Mouse (Mus musculus): ENCODE measurements around the gene Nrxn3.
A peak's percentile ranks its signal among the peaks of the same experiment; 100 is the strongest.

Nrxn3 gene

GRCm38 (mm10) chr12:89661219-89661618 is 938.5 kb downstream of the Nrxn3 start:
- no peak for DNase-seq (ENCODE audit: low read depth in 2 of 2, low spot score in 2 of 2)

DNA sequence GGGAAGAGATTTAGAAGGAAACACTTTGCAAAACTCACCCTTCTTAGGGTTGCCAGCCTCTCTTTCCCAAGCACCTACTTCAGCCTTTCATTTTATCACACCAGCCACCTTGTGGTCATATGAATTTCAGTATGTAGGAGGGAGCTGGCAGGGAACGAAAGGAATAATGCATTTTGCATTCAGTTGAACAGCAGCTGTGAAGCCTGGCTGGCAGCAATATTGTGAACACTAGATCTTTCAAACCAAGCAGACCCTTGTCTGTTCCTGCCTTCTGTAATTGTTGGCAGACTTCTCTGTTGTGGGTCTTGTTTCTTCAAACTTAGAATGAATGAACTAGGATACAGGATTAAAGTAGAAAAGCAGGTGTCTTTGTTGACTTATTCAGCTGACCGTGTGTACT is 946.2 kb downstream of the Nrxn3 start:
- DNase-seq (ENCODE audit: low read depth in 2 of 2, low spot score in 2 of 2) = no peak

DNA sequence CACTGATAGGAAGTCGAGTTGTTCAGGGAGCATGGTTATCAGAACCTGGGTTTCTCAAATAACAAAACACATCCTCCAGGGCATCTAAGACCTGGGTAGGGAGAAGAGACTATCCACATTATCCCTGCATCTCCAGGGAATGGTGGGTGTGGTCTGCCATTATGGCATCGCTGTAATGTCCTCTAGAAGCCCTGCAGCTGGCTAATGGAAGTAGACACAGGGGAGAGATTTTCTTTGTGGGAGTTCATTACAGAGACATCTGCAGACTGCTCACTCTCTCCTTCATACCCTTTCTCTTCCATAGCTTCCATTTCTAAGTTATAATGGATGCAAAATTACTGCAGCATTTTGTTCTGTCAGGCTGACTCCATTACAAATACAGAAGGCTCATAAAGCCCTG is 950.1 kb downstream of the Nrxn3 start:
- DNase-seq (ENCODE audit: low read depth in 2 of 2, low spot score in 2 of 2) = no peak

GRCm38 (mm10) chr12:89685633-89686032 is 963.0 kb downstream of the Nrxn3 start:
- no peak for DNase-seq (ENCODE audit: low read depth in 2 of 2, low spot score in 2 of 2)

DNA sequence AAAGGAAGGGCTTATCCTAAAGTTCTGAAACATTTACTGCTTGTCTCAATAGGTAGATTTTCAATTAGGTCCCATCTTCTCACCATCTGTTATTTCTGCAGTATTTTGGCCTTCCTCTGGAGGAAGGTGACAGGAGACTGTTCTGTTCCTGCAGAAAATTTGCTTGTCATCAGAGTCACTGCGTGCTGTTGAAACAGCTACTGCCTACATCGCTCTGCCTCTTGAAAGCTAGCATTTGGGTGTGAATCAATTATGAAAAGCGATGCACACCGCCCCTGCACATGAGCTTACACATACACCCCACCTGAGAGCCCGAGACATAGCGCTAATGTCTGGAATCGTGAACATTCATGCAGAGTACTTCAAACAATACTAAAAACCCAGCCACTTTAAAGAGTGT is 966.4 kb downstream of the Nrxn3 start:
- no peak for DNase-seq (ENCODE audit: low read depth in 2 of 2, low spot score in 2 of 2)

DNA sequence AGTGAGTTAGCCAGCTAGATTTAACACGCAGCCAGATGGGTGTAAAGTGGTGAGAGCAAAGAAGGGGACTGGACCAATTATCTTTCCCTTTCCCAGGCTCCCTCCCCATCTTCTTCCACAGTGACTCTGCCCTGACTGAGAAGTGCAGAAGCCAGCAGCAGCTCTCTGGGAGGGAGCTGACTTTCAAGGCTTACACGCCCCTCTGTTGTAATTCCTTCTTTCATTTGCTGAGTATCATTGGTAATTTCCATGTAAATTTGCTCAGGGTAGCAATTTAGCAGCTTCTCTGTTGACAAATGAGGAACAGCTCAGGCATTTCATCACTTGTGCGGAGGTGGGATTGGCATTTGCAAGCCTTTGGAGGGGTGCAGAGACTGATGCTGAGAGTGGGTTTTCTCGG is 976.8 kb downstream of the Nrxn3 start:
- no peak for DNase-seq (ENCODE audit: low read depth in 2 of 2, low spot score in 2 of 2)

GRCm38 (mm10) chr12:89700937-89701458 is 978.3 kb downstream of the Nrxn3 start:
- DNase-seq (ENCODE audit: low read depth in 2 of 2, low spot score in 2 of 2) = no peak

DNA sequence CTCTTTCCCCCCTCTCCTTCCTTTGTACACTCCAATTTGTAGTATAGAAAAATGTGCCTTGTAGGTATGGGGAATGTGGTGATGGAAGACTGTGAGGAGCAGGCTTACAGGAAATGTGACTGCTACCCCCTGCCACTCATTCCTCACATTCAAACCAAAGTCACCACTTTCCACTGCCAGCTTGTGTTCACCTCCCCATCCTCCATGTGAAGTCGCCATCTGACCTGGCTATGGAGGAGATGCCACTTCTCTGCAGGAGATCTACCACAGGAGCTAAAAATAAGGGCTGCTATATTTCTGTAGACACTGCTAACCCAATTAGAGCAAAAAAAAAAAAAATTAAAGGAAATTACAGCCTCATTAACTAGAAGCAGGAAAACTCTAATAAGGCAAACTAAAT is 980.3 kb downstream of the Nrxn3 start:
- no peak for DNase-seq (ENCODE audit: low read depth in 2 of 2, low spot score in 2 of 2)

GRCm38 (mm10) chr12:89707913-89708312 is 985.2 kb downstream of the Nrxn3 start:
- DNase-seq (ENCODE audit: low read depth in 2 of 2, low spot score in 2 of 2) = no peak

- no peak for DNase-seq (ENCODE audit: low read depth in 2 of 2, low spot score in 2 of 2)
Measured at GRCm38 (mm10) chr12:89710459-89710858, 987.8 kb downstream of the Nrxn3 start.

GRCm38 (mm10) chr12:89711791-89712190 is 989.1 kb downstream of the Nrxn3 start:
- no peak for DNase-seq (ENCODE audit: low read depth in 2 of 2, low spot score in 2 of 2)

DNA sequence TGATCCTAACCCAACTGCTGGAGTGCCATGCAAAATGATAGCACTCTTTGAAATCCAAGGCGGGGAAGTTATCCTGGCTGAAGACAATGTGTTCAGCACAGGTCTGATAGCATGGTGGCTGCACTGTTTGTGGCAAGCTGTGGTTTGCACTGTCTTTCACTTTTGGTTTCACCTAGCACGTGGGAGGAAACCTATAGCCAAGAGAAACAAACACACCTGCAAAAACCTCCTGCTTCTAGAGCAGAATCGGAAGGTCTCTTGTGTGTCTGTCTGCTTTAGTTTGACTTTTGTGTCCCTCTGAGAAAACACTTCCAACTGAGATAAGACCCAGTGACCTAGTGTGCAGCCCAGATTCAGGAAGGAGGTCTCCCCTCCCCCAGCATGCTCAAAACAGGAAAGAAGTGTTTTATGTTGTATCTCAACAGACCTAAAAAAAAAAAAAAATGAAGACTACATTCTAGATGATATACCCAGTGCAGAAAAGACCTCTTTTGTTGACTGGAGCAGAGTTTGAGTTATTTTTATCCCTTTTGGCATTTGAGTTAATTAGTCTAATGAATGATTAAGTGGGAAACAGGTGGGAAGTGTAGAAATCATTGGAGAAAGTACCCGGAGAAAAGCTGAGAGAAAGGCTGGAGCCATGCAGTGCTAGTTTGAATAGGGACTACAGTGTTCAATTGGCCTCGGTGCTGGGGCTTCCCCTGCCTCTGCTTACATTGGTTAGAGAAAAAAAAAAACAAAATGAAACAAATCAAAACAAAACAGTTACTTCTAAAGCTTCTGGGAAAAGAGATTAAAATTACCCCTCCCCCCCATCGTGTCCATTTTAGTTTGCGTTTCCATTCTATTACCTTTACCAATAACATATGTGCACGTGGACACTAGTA is 996.8 kb downstream of the Nrxn3 start:
- DNase-seq (ENCODE audit: low read depth in 2 of 2, low spot score in 2 of 2) = peak; percentile 50 to 62

DNA sequence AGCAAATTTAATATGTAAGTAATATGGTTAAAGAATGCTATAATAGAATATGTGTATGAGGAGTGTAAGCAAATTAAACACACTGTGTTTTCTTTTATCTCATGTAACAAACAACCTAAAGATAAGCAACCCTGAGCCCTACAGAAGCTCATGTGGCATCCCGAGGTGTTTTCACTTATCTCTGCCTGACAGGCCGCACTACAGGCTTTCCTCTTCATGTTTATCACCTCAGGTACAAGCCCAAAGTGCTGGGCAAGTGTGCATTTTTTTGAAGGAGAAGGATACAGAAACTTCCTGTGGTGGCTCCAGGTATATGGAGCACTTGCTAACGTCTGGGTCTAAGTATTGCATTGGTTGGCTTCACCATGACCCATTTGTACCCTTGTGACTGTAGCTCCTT is 998.3 kb downstream of the Nrxn3 start:
- DNase-seq (ENCODE audit: low read depth in 2 of 2, low spot score in 2 of 2) = no peak

GRCm38 (mm10) chr12:89722462-89722861 is 999.8 kb downstream of the Nrxn3 start:
- no peak for DNase-seq (ENCODE audit: low read depth in 2 of 2, low spot score in 2 of 2)

- DNase-seq (ENCODE audit: low read depth in 2 of 2, low spot score in 2 of 2) = no peak
Measured at GRCm38 (mm10) chr12:89724048-89724447, 1001.4 kb downstream of the Nrxn3 start.

GRCm38 (mm10) chr12:89742326-89742725 is 1019.6 kb downstream of the Nrxn3 start:
- DNase-seq (ENCODE audit: low read depth in 2 of 2, low spot score in 2 of 2) = no peak

DNA sequence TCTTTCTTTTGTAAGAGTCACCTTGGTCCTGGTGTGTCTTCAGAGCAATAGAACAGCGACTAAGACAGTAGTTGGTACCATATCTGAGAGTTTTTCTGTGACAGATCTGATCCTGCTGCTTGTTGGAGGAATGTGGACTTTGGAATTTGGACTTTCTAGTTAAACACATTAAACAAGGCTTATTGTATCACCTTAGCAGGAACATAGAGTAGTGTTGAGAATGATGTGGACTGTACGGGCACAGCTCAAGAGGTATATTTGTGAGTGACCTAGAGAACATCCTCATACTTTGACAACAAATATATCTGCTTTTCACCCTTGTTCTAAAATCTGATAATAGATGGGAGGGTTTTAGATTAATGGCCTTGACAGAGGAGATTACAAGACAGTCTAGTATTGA is 1020.1 kb downstream of the Nrxn3 start:
- no peak for DNase-seq (ENCODE audit: low read depth in 2 of 2, low spot score in 2 of 2)

GRCm38 (mm10) chr12:89764191-89765082 is 1041.8 kb downstream of the Nrxn3 start:
- DNase-seq (ENCODE audit: low read depth in 2 of 2, low spot score in 2 of 2) = no peak

- no peak for DNase-seq (ENCODE audit: low read depth in 2 of 2, low spot score in 2 of 2)
Measured at GRCm38 (mm10) chr12:89765179-89765578, 1042.5 kb downstream of the Nrxn3 start.

- no peak for DNase-seq (ENCODE audit: low read depth in 2 of 2, low spot score in 2 of 2)
Measured at GRCm38 (mm10) chr12:89788794-89789193, 1066.1 kb downstream of the Nrxn3 start.

- no peak for DNase-seq (ENCODE audit: low read depth in 2 of 2, low spot score in 2 of 2)
Measured at GRCm38 (mm10) chr12:89789981-89790380, 1067.3 kb downstream of the Nrxn3 start.

- no peak for DNase-seq (ENCODE audit: low read depth in 2 of 2, low spot score in 2 of 2)
Measured at GRCm38 (mm10) chr12:89791829-89792228, 1069.2 kb downstream of the Nrxn3 start.
